Mouse (Mus musculus): ENCODE results near the gene Pde4dip.

Gene Pde4dip

GRCm38 (mm10) chr3:97888168-97888901 lies at the start of gene Pde4dip:
TSS of gene Pde4dip (minus strand) at chr3:97888707.
- no peak for DNase-seq (ENCODE audit: low spot score in 2 of 2)

DNA sequence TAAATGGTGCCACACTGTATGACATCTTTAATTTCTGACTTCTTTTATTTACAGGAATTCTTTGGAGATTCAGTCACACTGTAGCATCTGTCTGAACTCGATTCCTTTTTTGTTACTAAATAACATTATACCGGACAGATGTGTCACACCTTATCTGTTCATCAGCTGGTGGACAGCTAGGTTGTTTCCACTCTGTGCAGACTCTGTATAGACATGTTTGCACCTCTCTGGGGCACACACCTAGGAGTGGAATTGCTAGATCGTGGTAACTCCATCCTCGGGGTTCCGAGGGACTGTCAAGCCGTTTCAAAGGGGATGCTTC lies 49.4 kb upstream of the Pde4dip start:
- DNase-seq (ENCODE audit: low spot score in 2 of 2) = no peak

DNA sequence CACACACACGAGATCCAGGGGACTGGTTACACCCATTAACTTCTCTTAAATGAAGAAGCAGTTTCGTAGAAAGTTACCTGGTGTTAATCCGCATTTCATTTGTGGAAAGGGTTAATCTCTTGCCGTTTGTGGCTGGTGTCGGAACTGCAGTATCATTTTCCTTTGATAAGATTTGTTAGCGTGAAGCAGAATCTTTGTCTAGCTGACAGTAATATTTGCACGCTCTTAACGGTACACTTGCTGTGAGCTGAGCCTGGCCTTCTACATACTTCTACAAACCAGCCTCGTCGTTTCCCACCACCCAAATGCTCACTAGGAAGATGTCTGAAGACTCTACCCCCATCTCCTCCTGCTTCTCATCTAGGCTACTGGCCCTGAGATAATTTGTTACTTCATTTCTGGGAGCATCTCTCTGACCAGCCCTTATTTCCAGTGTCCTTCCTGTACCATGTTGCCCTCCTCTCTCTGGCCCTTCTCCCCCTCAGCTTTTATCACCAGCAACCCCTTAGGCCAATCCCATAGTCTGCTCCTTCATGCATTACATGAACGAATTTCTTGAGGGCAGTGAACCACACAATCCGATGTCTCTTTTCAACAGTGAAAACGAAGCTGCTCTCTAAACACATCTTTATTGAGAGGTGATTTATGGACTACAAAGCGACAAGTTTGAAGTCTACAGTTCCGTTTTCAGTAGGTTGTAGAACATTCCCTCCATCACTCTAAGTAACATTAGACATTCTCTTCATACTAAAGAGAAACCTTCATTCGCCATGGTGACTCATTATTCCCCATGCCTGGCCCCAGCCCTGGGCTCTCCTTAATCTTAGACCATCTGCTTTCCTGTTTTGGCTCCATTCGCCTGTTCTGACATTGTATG lies 48.8 kb upstream of the Pde4dip start:
- DNase-seq (ENCODE audit: low spot score in 2 of 2) = no peak

GRCm38 (mm10) chr3:97934331-97935300 lies 46.1 kb upstream of the Pde4dip start:
- DNase-seq (ENCODE audit: low spot score in 2 of 2) = no peak

DNA sequence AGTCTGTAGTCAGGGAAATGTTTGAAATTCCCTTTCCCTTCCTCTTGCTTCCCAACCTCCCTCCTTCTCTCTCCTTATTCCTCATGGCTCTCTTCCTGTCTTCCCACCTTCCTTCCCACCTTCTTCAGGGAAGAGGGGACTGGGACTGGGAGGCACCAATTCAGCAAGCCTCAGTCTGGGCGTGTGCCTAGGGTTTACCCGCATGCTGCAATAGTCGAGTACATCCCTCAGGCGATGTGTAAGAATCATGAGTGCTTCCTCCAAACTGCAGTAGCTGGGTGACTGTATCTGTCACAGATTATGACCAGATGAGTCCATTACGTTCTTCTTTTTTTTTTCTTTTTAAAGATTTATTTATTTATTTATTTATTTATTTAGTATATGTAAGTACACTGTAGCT lies 45.3 kb upstream of the Pde4dip start:
- no peak for DNase-seq (ENCODE audit: low spot score in 2 of 2)

- DNase-seq (ENCODE audit: low spot score in 2 of 2) = peak in 1 of 2 experiments; percentile 59
These were observed 44.7 kb upstream of the Pde4dip start for GRCm38 (mm10) chr3:97933251-97933650.

DNA sequence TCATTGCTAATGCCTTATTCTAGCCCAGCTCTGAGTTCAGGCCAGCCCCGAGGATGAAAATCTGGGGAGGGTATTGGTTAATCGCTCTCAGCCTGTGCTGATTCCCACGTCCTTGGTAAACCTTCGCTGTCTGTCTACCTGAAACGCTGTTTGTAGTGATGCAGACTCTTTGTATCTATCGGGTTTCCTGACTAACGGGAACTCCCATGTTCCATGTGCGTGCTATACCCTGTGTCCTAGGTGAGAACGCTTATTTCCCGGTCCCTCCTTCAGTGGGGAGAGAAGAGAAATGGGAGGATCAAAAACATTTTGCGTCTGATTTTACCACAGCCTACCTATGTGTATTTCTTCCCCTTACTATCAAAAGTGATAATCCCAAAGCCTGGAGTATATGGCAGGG lies 44.3 kb upstream of the Pde4dip start:
- no peak for DNase-seq (ENCODE audit: low spot score in 2 of 2)

- peak; percentile 45 to 66 for DNase-seq (ENCODE audit: low spot score in 2 of 2)
These were observed 43.6 kb upstream of the Pde4dip start for GRCm38 (mm10) chr3:97932131-97932530.

DNA sequence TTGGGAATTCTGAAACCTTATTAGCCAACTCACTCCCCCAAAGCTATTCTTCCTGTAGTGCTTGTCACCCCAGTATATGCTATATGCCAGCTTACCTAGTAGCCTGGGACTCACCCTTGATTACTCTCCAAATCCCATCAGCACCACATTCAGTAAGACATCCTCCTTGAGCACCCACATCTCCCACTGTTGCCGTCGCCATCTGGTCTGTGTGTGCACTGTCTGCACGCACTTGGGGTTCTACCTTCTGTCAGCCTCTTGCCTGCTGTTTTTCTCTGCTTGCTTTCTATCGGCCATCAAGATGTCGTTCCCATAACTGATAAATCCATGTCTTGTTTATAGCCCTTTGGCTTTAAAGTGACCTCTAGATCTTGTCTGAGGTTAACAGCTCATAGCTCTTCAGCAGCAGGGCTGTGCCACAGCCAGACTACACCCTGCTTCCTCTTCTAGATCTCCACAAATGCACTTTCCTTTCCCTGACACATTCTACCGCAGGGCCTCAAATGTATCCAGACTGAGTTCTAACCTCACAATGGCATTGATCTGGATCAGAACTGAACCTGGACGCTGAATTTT lies 42.9 kb upstream of the Pde4dip start:
- DNase-seq (ENCODE audit: low spot score in 2 of 2) = no peak

- no peak for DNase-seq (ENCODE audit: low spot score in 2 of 2)
These were observed 42.3 kb upstream of the Pde4dip start for GRCm38 (mm10) chr3:97930787-97931158.

DNA sequence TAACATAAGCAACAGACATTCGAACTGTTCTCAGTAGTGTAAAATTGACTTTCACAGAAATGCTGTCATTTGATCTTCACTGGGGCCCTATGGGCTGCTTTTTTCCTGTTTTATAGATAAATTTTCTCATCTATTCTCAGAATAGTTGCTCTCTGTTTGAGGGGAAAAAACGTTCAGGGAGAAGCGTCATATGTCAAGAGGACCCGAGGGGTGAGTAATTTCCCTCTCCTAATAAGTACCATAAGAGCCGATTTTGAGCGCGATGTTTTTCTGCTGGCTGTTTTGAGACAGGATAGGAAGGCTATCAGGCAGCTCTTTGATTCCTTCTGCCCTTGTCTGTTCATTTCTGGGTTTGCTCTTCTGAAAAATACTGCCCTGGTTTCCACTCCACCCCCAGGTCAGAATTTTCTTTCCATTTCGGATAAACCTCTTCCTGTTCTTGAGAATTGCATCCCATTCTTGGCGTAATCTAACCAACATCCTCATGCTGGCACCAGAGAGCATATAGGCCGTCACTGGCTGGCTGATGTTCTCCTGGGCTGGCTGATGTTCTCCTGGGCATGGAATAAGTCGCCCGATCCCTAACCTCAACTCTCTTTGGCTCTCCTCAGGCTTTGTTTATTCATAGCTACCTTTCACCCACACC lies 41.8 kb upstream of the Pde4dip start:
- no peak for DNase-seq (ENCODE audit: low spot score in 2 of 2)

- DNase-seq (ENCODE audit: low spot score in 2 of 2) = peak; percentile 57 to 86
These were observed 40.7 kb upstream of the Pde4dip start for GRCm38 (mm10) chr3:97928968-97929858.

DNA sequence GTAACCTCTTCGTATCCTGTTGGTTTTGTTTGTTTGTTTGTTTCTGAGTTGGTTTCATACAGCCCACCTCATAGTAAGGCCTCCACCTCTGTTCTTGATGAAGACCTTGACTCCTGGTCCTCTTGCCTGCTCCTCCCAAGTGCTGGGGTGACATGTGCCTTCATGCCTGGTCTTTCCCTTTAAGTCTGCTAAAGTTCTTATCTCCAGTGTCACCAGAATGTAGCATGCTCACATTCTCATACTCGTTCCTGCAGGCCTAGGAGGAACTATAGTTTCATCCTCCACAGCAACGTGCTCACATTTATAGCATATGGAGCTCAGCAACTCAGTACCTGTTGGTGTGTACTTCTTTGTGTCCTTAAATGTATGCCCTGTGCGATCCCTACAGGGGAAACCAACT lies 38.8 kb upstream of the Pde4dip start:
- no peak for DNase-seq (ENCODE audit: low spot score in 2 of 2)

DNA sequence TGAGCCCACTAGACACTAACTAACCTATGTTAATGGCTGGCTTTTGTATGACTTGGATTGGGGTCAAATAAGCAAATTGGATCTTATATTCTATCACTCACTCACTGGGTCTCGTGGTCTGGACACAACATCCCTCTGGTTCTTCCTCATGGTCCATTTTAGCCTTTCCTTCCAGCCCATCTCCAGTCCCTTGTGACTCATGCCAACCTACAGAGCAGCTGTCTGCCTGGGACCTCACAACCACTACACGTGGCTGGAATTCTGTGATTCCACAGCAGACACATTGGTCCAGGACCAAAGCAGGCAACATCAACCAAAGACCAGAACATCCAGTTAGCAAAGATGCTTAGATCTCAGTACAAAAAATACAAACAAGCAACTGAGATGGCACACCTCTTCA lies 36.7 kb upstream of the Pde4dip start:
- no peak for DNase-seq (ENCODE audit: low spot score in 2 of 2)

DNA sequence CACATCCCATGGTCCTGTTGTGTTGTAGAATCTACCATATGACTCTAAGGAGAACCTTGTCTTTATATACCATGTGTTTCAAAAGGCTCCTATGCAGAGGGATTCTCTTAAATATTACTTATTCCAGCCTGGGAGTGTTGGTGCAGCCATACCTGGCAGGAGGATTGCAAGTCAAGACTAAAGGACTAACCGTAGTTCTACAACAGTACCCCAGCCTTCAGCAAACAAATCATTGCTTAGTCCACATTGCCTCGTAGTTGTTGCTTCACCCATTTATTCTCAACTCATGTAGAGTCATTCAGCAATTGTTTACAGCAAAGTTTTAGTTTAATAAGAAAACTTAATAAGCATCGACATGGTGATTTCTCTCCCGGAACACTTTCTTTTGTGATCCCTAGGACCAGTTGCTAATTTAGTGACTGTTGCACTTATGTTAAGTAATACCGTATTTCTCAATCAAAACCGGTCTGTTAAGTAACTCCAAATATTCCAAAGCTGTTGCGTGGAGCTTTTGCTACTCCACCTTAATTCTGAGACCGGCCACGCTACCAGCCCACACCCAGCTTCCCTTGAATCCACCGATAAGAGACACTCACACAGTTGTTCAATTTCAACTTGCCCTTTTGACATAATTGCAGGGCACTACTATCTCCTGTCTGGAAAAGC lies 30.5 kb upstream of the Pde4dip start:
- DNase-seq (ENCODE audit: low spot score in 2 of 2) = no peak

- no peak for DNase-seq (ENCODE audit: low spot score in 2 of 2)
These were observed 26.6 kb upstream of the Pde4dip start for GRCm38 (mm10) chr3:97915081-97915480.

- no peak for DNase-seq (ENCODE audit: low spot score in 2 of 2)
These were observed 22.6 kb upstream of the Pde4dip start for GRCm38 (mm10) chr3:97911093-97911492.

GRCm38 (mm10) chr3:97909737-97910136 lies 21.2 kb upstream of the Pde4dip start:
- DNase-seq (ENCODE audit: low spot score in 2 of 2) = no peak

GRCm38 (mm10) chr3:97901586-97901985 lies 13.1 kb upstream of the Pde4dip start:
- DNase-seq (ENCODE audit: low spot score in 2 of 2) = no peak

All from spleen, postnatal 10 days (tissue).